ENCODE assay signal across 7 mouse cellular contexts in the genomic region with DNA sequence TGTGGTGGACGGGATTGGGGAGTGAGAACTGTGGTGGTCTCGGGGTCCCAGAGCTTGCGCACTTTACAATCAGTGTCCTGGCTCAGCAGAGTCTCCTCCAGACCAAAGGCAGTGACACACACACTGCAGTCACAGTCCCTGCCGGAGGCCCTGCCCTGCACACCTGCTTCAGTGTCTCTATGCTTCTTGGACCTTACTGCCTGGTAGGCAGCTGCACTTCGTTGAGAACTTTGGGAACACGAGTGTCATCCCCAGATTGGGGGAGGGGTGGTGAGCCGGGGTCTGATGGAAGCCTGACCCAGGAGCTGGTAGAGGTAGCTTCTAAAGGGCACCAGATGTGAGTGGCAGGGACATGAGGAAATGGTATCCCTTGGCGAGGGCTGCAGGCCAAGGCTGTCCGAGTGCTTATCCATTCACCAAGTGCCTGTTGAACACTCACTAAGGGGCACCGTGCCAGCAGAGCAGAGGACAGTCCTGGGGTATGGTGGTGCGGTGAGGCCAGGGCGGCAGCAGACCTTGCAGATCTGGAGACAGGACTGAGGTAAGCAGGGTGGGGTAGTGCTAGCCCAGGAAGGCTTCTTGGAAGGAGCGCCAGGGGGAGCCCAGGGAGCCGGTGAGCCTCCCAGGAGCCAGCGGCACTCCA. TPM values are rescaled to one million over a fixed set of nuclear protein-coding genes. Genes with fewer than 3 reads are reported as not detected.
A peak's percentile ranks its signal among the peaks of the same experiment; 100 is the strongest.
DNase-seq lines count a peak whose midpoint lies in the region; ATAC-seq and TF ChIP-seq lines count a peak whose summit lies in the region.

No protein-coding gene starts in this region.

- peak overlapping the region; percentile 82 for H3K27ac ChIP-seq in kidney, postnatal 0 days
- no peak overlapping the region for H3K27ac ChIP-seq in forebrain, embryonic 11.5 days (ENCODE audit: low read depth, low read length)

- no peak overlapping the region for H3K4me3 ChIP-seq in kidney, postnatal 0 days (replicated peaks; ENCODE audit: low read depth, low read length)
- H3K4me3 ChIP-seq in myocyte, result no peak overlapping the region
- H3K4me3 ChIP-seq in forebrain, embryonic 11.5 days (ENCODE audit: low read depth, low read length), result no peak overlapping the region

- no peaks in the 10 kb centered on the region for H3K27me3 ChIP-seq in kidney, postnatal 0 days (ENCODE audit: insufficient read depth, low read length)
- no peaks in the 10 kb centered on the region for H3K27me3 ChIP-seq in myocyte (ENCODE audit: control insufficient read depth, insufficient read depth, insufficient read length)
- H3K27me3 ChIP-seq in forebrain, embryonic 11.5 days (ENCODE audit: control insufficient read depth, insufficient read depth, low read length), result no peaks in the 10 kb centered on the region

- H3K4me2 ChIP-seq in kidney, postnatal 0 days (ENCODE audit: low read length), result no peak overlapping the region
- H3K4me2 ChIP-seq in myocyte (ENCODE audit: low read depth), result peak overlapping the region; percentile 55
- no peak overlapping the region for H3K4me2 ChIP-seq in forebrain, embryonic 11.5 days (ENCODE audit: low read depth, low read length, severe bottlenecking)

- peaks cover 6% of the 10 kb centered on the region for H3K79me2 ChIP-seq in myocyte (ENCODE audit: control insufficient read depth, insufficient read depth)

- H3K9me3 ChIP-seq in kidney, postnatal 0 days (replicated peaks; ENCODE audit: low read length), result no peaks in the 10 kb centered on the region
- H3K9me3 ChIP-seq in forebrain, embryonic 11.5 days (ENCODE audit: control insufficient read depth, low read length), result no peaks in the 10 kb centered on the region

- TF ChIP-seq POLR2A in myocyte (IDR thresholded peaks at IDR 0.05; ENCODE audit: insufficient read length, low read depth), result no peak

- peak; percentile 53 for DNase-seq in thymus, postnatal 4 days
- no peak for DNase-seq in thymus, postnatal 36 days
- DNase-seq in gastrocnemius, postnatal 36 days, result peak; percentile 60 to 67
- DNase-seq in kidney, postnatal 0 days (ENCODE audit: low spot score), result no peak
- no peak for DNase-seq in forebrain, embryonic 11.5 days (ENCODE audit: low spot score)
- DNase-seq in c-Kit-positive CD71-positive TER-119-positive erythroid progenitor cells, embryonic 14.5 days (ENCODE audit: low spot score), result no peak

- TF ChIP-seq CTCF in kidney, postnatal 0 days (IDR thresholded peaks at IDR 0.05; ENCODE audit: low read depth), result no peak

- no peaks in the 10 kb centered on the region for H3K36me3 ChIP-seq in kidney, postnatal 0 days (ENCODE audit: insufficient read depth, low read length)
- no peaks in the 10 kb centered on the region for H3K36me3 ChIP-seq in myocyte (ENCODE audit: control insufficient read depth, insufficient read depth)
- H3K36me3 ChIP-seq in forebrain, embryonic 11.5 days (ENCODE audit: control insufficient read depth, insufficient read depth, low read length), result no peaks in the 10 kb centered on the region

- WGBS in kidney, postnatal 0 days, result 52% methylated on average over 15 of the region's 15 CpGs
- WGBS in forebrain, embryonic 11.5 days, result 74% methylated on average over 15 of the region's 15 CpGs

- peaks cover 35% of the 10 kb centered on the region; the same call in 1 of the 2 replicates for H3K4me1 ChIP-seq in kidney, postnatal 0 days (replicated peaks; ENCODE audit: insufficient read depth, low read length)
- no peaks in the 10 kb centered on the region for H3K4me1 ChIP-seq in forebrain, embryonic 11.5 days (replicated peaks; ENCODE audit: control insufficient read depth, insufficient read depth, low read length)

- 0 out of 2 replicates have a peak overlapping the region, but pooled peaks have one; percentile 14 for H3K9ac ChIP-seq in kidney, postnatal 0 days (ENCODE audit: low read depth, low read length)
- no peak overlapping the region for H3K9ac ChIP-seq in forebrain, embryonic 11.5 days (ENCODE audit: low read length)

- intact Hi-C loops in gastrocnemius, postnatal 36 days (cut with DNase I), result no loop called here

- peak; percentile 64 for ATAC-seq in kidney, postnatal 0 days (replicated peaks; ENCODE audit: low FRiP score, low read depth)
- ATAC-seq in forebrain, embryonic 11.5 days (replicated peaks; ENCODE audit: low FRiP score), result no peak

- H3ac ChIP-seq in myocyte (ENCODE audit: control insufficient read depth, insufficient read length), result no peak overlapping the region

TF ChIP-seq in myocyte, 11 proteins besides CTCF, POLR2A, EP300 and RAD21:
- TF ChIP-seq MYOG (IDR thresholded peaks at IDR 0.05; ENCODE audit: control insufficient read depth in 1 of 3, insufficient read depth in 1 of 3, insufficient read length in 2 of 3, low read depth in 2 of 3) (peak; percentile 25 to 71 (median 35)), MAX (IDR thresholded peaks at IDR 0.05; ENCODE audit: low read depth) (no peak), MYOD1 (IDR thresholded peaks at IDR 0.05; ENCODE audit: control insufficient read depth in 1 of 3, insufficient read length in 2 of 3, low read depth in 2 of 3) (peak in 2 of 3 experiments; percentile 46 to 71), REST (IDR thresholded peaks at IDR 0.05; ENCODE audit: insufficient read depth, insufficient read length) (no peak)

RNA-seq across cellular contexts. Expression of gene Fance, which starts 33.4 kb away (rescaled TPM):
- total RNA-seq in gastrocnemius, postnatal 36 days (2021), result 10 to 100 TPM in 1 of 2 experiments, 1 to 10 TPM in 1; 7.0 to 10.3 TPM
- polyA plus RNA-seq in kidney, postnatal 0 days (2015; fragmentation: Nextera tagmentation; extraction: Ambion mirVana), result 24.9 and 29.5 TPM in 2 replicates
- 28.5 TPM for polyA plus RNA-seq in myocyte (2012; fragmentation: generic; extraction: Trizol)
- polyA plus RNA-seq in forebrain, embryonic 11.5 days (2014; fragmentation: Nextera tagmentation; extraction: Ambion mirVana), result 28.0 and 32.3 TPM in 2 replicates

RNA-seq across cellular contexts. Expression of gene Ppard, which starts 47.4 kb away (rescaled TPM):
- 10 to 100 TPM; 24.4 to 31.1 TPM for total RNA-seq in gastrocnemius, postnatal 36 days (2021)
- polyA plus RNA-seq in kidney, postnatal 0 days (2015; fragmentation: Nextera tagmentation; extraction: Ambion mirVana), result 1.8 and 2.0 TPM in 2 replicates
- polyA plus RNA-seq in myocyte (2012; fragmentation: generic; extraction: Trizol), result 32.6 TPM
- polyA plus RNA-seq in forebrain, embryonic 11.5 days (2014; fragmentation: Nextera tagmentation; extraction: Ambion mirVana), result 1.4 and 1.7 TPM in 2 replicates

RNA-seq across cellular contexts. Expression of gene Rpl10a, which starts 48.4 kb away (rescaled TPM):
- total RNA-seq in gastrocnemius, postnatal 36 days (2021), result 100 to 1,000 TPM; 327 to 414 TPM
- 645 and 750 TPM in 2 replicates for polyA plus RNA-seq in kidney, postnatal 0 days (2015; fragmentation: Nextera tagmentation; extraction: Ambion mirVana)
- 2,984 TPM for polyA plus RNA-seq in myocyte (2012; fragmentation: generic; extraction: Trizol)
- polyA plus RNA-seq in forebrain, embryonic 11.5 days (2014; fragmentation: Nextera tagmentation; extraction: Ambion mirVana), result 468 and 490 TPM in 2 replicates

Comparison
In these comparisons a context has a peak if more than half of its experiments do, and no peak if none do; other contexts are left out.
1. DNase-seq: peak in thymus, postnatal 4 days (single experiment) and gastrocnemius, postnatal 36 days (2 of 2); none in thymus, postnatal 36 days (0 of 2), kidney, postnatal 0 days (single experiment), forebrain, embryonic 11.5 days (single experiment) and c-Kit-positive CD71-positive TER-119-positive erythroid progenitor cells, embryonic 14.5 days (single experiment).
2. RNA of gene Ppard, which starts 47.4 kb away (polyA plus RNA-seq): 32.6 TPM in myocyte (single experiment); 1.8 to 2.0 TPM in kidney, postnatal 0 days and 1.4 to 1.7 TPM in forebrain, embryonic 11.5 days; every median in the first group is over 10 times any median in the second.